Mouse (Mus musculus): Measurements from ENCODE around the gene Gstt4. TPM values are rescaled to one million over a fixed set of nuclear protein-coding genes. Genes with fewer than 3 reads are reported as not detected.

Gstt4 gene
- total RNA-seq (2023), result not detected

GRCm38 (mm10) chr10:75822443-75822842 lies at the start of gene Gstt4:
TSS of gene Gstt4 (minus strand) at chr10:75822543.

GRCm38 (mm10) chr10:75859786-75860470 lies 37.6 kb upstream of the Gstt4 start, which contains the start of gene Mif:
TSS of gene Mif (minus strand) at chr10:75860240.

GRCm38 (mm10) chr10:75837248-75837759 lies 15.0 kb upstream of the Gstt4 start, which contains the start of gene Gstt2:
TSS of gene Gstt2 (minus strand) at chr10:75837424.

GRCm38 (mm10) chr10:75798176-75798696 lies 24.1 kb downstream of the Gstt4 start, which contains the start of gene Gstt1:
TSS of gene Gstt1 (minus strand) at chr10:75798584.

GRCm38 (mm10) chr10:75780769-75781578 lies 41.4 kb downstream of the Gstt4 start, which contains the start of the genes Gm20441 and Gstt3:
TSS of gene Gm20441 (minus strand) at chr10:75780954.
TSS of gene Gstt3 (minus strand) at chr10:75781414.

GRCm38 (mm10) chr10:75772795-75773664 lies 49.3 kb downstream of the Gstt4 start, which contains the start of gene Ddt:
TSS of gene Ddt (minus strand) at chr10:75773414.

Other genes with a start within 250 kb of the Gstt4 start
- gene Ggt5, start 233.2 kb downstream of the Gstt4 start, total RNA-seq (2023), result 1 to 10 TPM; 1.2 to 1.4 TPM
- 1 to 10 TPM; 2.3 to 3.3 TPM for gene Susd2, start 178.5 kb downstream of the Gstt4 start, total RNA-seq (2023)
- 100 to 1,000 TPM in 1 of 2 experiments, 10 to 100 TPM in 1; 99.7 to 119 TPM for gene Cabin1, start 58.2 kb downstream of the Gstt4 start, total RNA-seq (2023)
- gene Ddt, start 49.1 kb downstream of the Gstt4 start, total RNA-seq (2023), result 10 to 100 TPM; 32.0 to 36.7 TPM
- gene Gm20441, start 41.6 kb downstream of the Gstt4 start, total RNA-seq (2023), result not detected
- 10 to 100 TPM in 1 of 2 experiments, 1 to 10 TPM in 1; 9.0 to 10.6 TPM for gene Gstt3, start 41.1 kb downstream of the Gstt4 start, total RNA-seq (2023)
- not detected for gene Gstt1, start 24.0 kb downstream of the Gstt4 start, total RNA-seq (2023)
- 10 to 100 TPM; 35.1 to 35.2 TPM for gene Gstt2, start 14.9 kb upstream of the Gstt4 start, total RNA-seq (2023)
- gene Mif, start 37.7 kb upstream of the Gstt4 start, total RNA-seq (2023), result 100 to 1,000 TPM; 202 to 212 TPM
- 10 to 100 TPM in 1 of 2 experiments, 1 to 10 TPM in 1; 8.3 to 12.2 TPM for gene Derl3, start 70.9 kb upstream of the Gstt4 start, total RNA-seq (2023)
- 10 to 100 TPM; 80.2 to 89.9 TPM for gene Smarcb1, start 99.1 kb upstream of the Gstt4 start, total RNA-seq (2023)
- gene Chchd10, start 110.6 kb upstream of the Gstt4 start, total RNA-seq (2023), result 100 to 1,000 TPM; 151 to 169 TPM
- gene Mmp11, start 114.0 kb upstream of the Gstt4 start, total RNA-seq (2023), result 1 to 10 TPM; 4.2 to 6.4 TPM
- gene Gm867, start 118.1 kb upstream of the Gstt4 start, total RNA-seq (2023), result not detected
- gene Vpreb3, start 120.5 kb upstream of the Gstt4 start, total RNA-seq (2023), result 100 to 1,000 TPM; 118 to 155 TPM
- gene Gm5134, start 132.0 kb upstream of the Gstt4 start, total RNA-seq (2023), result 1 to 10 TPM in 1 of 2 experiments, under 1 TPM in 1; 0.73 to 1.3 TPM
- gene Zfp280b, start 210.1 kb upstream of the Gstt4 start, total RNA-seq (2023), result 10 to 100 TPM; 18.5 to 20.8 TPM

All from B cell, adult 67 days (primary cell).